Mouse (Mus musculus): ENCODE data around the gene Slc39a12.

GRCm38 (mm10) chr2:14342309-14342839 is 45.7 kb upstream of the Slc39a12 start:
- TF ChIP-seq MAFK (IDR thresholded peaks at IDR 0.05; ENCODE audit: insufficient read depth, low read depth, low read length): no peak
- TF ChIP-seq HCFC1 (IDR thresholded peaks at IDR 0.05; ENCODE audit: borderline replicate concordance, insufficient read depth, low read length): no peak
- TF ChIP-seq CHD2 (IDR thresholded peaks at IDR 0.05; ENCODE audit: low read depth, low read length): no peak
- no peak for TF ChIP-seq ZC3H11A (IDR thresholded peaks at IDR 0.05; ENCODE audit: borderline replicate concordance, low read depth, low read length)
- no peak for TF ChIP-seq ZNF384 (IDR thresholded peaks at IDR 0.05; ENCODE audit: low read depth, low read length)

Data from ES-E14 (cell line).